Mouse (Mus musculus): Measurements from ENCODE around the gene Brox.

The Brox gene

DNA sequence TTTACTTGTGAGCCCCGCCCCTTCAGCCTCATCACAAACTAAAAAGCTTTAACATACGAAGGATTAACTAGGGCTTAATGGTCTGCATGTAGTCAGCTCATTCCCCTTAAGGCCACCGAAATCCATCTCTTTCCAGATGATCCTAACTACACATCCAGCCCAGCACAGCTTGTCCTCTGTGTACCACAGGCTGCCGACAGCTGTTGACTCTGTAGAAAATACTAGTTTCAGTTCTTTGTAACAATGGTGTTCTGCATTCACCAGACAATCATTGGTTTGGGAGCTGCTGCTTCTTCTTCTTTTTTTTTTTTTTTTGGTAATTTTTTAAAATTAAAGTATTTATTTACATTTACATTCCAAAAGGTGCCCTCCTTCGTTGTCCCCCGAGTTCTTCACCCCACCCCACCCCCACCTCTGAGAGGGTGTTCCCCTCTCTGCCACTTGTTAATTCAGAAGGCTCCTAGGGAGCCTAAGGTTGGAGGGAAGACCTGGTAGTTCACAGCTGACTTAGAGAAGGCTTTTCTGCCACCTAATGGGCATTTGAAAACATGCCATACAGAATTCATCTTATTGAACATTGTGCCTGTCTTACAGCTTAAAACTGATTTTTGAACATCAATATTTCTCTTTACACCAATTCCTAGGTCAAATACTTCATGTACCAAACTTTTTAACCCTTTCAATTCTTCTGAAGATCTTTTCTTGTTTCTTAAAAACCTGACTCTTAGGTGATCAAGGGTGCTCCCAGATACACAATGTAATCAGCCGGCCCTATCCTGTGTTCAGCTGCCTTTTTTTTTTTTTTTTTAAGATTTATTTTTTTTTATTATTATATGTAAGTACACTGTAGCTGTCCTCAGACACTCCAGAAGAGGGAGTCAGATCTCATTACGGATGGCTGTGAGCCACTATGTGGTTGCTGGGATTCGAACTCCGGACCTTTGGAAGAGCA is 23.9 kb downstream of the Brox start:
- DNase-seq (ENCODE audit: low spot score in 2 of 2): no peak

DNA sequence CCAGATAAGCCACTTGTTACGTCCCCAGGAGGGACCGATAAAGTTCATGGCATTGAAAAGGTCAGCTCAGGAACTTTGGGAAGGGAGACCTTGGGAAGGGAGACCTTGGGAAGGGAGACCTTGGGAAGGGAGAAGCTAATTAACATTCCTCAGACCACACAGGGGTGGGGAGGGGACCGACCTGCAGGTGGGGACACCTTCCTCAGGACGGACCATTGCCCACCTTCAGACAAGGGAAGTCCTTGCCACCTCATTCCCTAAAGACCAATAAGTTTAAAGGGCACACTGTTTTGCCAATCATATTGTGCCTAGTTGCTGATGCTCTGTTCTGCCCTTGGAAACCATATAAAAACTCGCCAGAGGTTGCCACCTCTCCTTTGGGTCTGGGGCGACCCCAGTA is 29.4 kb downstream of the Brox start:
- DNase-seq (ENCODE audit: low spot score in 2 of 2): no peak

- no peak for DNase-seq (ENCODE audit: low spot score in 2 of 2)
These were observed 31.1 kb downstream of the Brox start for GRCm38 (mm10) chr1:183265921-183266467.

DNA sequence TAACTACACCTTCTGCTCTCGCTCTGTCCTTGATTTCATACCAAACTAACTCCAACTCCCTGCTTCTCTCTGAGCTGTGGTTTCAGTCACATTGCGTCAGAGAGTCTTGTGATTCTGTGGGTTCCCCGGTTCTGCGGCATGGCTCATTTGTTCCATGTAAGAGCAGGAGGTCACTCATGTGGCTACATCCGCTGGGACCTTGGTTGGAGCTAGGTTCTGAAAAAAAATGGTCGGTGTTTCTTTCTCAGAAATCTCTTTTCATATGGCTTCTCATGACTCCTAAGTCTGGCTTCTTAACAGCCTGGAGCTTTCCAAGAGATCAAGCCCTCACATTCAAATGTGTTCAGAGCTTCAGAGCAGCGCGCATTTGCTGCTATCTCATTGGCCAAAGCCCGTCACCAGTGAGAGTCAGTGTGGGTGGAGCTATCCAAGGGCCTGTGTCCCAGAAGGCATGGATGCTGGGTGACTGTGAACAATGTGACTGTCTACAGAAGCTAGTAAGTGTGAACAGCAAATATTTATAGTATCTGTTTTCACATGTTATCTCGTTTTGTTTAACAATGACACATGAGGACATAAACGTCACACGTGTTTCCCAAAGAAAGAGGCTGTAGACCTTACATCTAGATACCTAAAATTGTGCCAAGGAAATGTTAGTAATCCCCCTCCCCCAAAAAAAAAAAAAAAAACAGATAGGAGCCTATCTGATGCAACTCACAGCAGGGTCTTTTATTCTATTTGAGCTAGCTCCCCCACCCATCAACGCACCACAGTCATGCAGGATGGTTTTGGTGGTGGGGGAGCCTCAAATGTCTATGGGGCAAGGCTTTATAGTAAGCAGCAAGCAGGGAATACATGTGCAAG is 32.7 kb downstream of the Brox start:
- no peak for DNase-seq (ENCODE audit: low spot score in 2 of 2)

GRCm38 (mm10) chr1:183252574-183252973 is 44.5 kb downstream of the Brox start:
- DNase-seq (ENCODE audit: low spot score in 2 of 2): no peak

DNA sequence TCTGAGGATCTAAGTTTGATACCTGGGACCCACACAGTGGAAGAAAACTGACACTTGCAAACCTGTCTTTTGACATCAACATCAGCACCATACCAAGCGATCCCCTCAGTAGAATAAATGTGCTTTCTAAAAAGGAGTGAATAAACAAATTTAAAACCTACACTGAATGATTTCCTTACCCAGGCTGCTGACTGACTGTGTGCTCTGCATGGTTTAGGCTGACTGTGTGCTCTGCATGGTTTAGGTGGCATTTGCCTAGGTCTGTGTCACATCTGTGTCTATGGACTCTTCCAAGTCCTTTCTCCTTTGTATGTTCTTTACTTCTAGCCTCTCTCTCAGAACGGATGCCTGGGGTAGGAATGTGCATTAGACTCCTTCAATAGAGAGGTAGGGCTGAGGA is 45.3 kb downstream of the Brox start:
- DNase-seq (ENCODE audit: low spot score in 2 of 2): no peak

DNA sequence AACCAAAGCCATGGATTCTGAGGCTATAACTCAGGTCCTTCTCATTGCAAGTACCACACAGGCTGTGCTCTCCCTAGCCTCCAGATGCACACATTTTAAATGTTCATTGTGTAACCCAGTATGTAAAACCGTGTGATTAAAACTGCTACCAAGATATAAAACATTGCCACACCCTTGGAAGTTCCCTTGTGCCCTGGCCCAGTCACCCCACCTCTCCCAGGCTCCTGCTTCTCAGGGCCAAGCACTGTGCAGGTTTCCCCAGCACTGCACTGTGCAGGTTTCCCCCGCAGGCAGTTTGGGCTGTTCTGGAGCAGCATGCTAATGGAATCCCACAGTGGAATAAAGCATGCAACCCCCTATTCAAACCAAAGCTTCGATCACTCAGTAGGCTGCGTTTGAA is 46.5 kb downstream of the Brox start:
- DNase-seq (ENCODE audit: low spot score in 2 of 2): no peak

DNA sequence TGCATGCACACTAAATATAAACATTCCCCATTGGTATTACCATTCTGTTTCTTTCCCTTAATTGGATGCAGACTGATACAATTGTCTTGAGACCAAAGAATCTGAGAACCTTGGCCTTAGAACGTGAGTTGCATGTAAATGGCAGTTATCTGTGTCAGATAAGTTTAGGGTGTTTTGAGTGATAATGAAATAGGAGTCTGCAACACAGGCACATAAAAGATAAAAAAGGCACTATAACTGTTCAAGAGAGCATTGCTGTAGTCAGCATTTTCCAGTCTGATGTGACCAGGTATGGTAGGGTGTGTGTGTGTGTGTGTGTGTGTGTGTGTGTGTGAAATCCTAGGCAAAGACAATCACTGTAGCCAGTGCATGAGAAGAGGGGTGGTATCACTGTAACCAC is 48.9 kb downstream of the Brox start:
- DNase-seq (ENCODE audit: low spot score in 2 of 2): no peak

- no peak for DNase-seq (ENCODE audit: low spot score in 2 of 2)
These were observed 53.8 kb downstream of the Brox start for GRCm38 (mm10) chr1:183243293-183243692.

DNA sequence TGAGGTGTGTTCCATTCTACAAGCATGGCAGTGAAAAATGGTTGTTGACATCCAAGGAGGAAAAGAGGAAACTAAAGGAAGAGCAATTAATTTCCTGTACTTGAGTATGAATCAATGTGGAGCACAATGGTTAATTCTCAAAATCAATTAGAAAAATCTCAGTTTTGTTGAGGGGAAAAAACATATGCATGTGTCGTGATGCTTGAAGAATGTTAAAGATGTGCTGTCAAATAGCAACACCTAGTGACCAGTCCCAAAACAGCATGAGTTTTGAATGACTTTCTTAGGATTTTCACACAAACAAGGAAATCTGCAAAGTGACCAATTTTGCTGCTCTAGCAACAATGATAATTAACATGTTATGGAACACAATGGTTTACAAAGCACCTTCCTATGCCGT is 59.2 kb downstream of the Brox start:
- DNase-seq (ENCODE audit: low spot score in 2 of 2): peak; percentile 11 to 58

DNA sequence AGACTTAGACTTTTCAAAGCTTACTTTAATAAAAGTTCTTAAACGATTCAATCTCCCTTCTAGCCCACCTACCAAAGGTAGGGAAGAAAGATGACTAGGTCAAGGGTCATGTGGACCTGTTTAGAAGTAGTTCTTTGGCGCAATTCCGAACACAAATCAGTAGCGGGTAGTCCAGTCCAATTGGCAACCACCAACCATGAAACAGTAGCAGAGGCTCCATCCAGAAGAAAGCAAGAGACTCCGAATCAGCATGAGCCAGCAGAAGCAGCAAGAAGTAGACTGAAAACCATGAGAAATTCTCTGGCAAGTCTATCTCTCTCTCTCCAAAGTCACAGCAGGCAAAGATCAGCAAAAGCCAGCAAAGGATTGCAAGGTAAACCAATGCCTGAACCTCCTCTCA is 60.6 kb downstream of the Brox start:
- no peak for DNase-seq (ENCODE audit: low spot score in 2 of 2)

GRCm38 (mm10) chr1:183233679-183234174 is 63.3 kb downstream of the Brox start:
- no peak for DNase-seq (ENCODE audit: low spot score in 2 of 2)

DNA sequence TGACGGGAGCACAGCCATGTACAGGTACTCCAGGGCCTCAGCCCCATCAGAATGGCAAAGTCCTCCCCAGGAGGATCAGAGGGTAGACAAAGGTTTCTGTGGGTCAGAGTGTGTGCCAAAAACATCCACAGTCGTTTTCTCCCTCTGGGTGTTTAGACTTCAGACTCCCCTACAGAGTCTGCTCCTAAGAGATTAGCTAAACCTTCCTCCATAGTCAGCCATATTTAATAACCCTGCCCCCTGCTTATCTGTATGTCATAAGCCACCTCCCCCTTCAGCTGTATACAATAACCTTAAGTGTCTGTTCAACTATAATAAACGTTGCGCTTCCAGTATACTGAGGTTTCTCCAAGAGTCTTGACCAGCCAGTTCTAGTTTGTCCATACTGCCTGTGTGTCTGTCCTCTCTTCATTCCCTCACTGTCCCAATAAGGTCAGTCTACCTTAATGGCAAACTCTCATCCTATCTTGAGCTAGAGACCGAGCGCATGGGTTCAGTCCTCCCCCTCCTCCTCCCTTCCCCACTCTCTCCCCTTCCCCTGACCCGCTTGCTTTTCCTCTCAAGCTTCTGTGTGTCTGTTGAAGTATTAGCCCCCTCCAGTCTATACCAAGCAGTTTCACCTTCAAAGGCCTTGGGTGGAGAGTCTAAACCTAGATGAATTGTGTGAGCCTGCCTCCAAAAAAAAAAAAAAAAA is 63.9 kb downstream of the Brox start:
- DNase-seq (ENCODE audit: low spot score in 2 of 2): no peak

DNA sequence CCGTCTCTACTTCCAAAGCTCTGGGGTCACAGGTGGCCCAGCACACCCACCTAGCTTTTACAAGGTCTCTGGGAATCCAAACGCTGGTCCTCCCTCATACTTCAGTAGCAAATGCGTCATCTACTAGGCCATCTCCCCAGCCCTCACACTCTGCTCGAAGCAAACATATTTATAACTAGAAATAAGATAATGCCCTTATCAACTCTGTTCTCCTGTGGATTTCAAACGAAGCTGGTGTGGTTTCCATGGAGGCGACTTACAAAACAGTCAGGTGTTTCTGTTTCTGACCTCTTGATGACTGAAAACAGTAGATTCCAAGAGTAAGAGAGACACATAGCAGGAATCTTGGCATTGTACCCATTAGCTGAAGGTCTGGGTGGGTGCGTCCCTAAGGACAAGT is 69.6 kb downstream of the Brox start:
- no peak for DNase-seq (ENCODE audit: low spot score in 2 of 2)
